Mouse (Mus musculus) lung, embryonic 16.5 days (tissue): ENCODE data around the gene Ppm1l. TPM values are rescaled to one million over a fixed set of nuclear protein-coding genes. Genes with fewer than 3 reads are reported as not detected.

Experiments used
- ATAC-seq: fragments of 200-750 bp; cut with Nextera tagmentation; 2 replicates; pipeline ENCODE4 v1.8.0; 2017; ENCODE audit warnings: low read depth, mild to moderate bottlenecking, moderate library complexity
- H3K27ac ChIP-seq: fragments of 300-500 bp; sonication (generic); 2 replicates; pipeline ENCODE4 v1.5.1; 2014; ENCODE audit warnings: mild to moderate bottlenecking, control low read depth, low read length
- H3K27me3 ChIP-seq: fragments of 300-500 bp; sonication (generic); 2 replicates; pipeline ENCODE4 v1.6.1; 2014; ENCODE audit warnings: low read depth, low read length, mixed read lengths; ENCODE audit not compliant: control insufficient read depth, insufficient read depth
- H3K36me3 ChIP-seq: fragments of 300-500 bp; sonication (generic); 2 replicates; pipeline ENCODE4 v1.6.1; 2014; ENCODE audit warnings: low read length; ENCODE audit not compliant: control insufficient read depth, insufficient read depth
- H3K4me1 ChIP-seq: fragments of 300-500 bp; sonication (generic); replicated peaks from 2 replicates; pipeline ENCODE4 v1.6.1; 2014; ENCODE audit warnings: low read length, mixed read lengths; ENCODE audit not compliant: control insufficient read depth, insufficient read depth
- H3K4me2 ChIP-seq: fragments of 300-500 bp; sonication (generic); 2 replicates; pipeline ENCODE4 v1.6.1; 2014; ENCODE audit warnings: low read depth, low read length, control low read depth
- H3K4me3 ChIP-seq: fragments of 300-500 bp; sonication (generic); 2 replicates; pipeline ENCODE4 v1.5.1; 2014; ENCODE audit warnings: mild to moderate bottlenecking, low read length, control low read depth
- H3K9ac ChIP-seq: fragments of 300-500 bp; sonication (generic); 2 replicates; pipeline ENCODE4 v1.6.1; 2014; ENCODE audit warnings: low read length, control low read depth
- H3K9me3 ChIP-seq: fragments of 300-500 bp; sonication (generic); 2 replicates; pipeline ENCODE4 v1.6.1; 2016; ENCODE audit warnings: low read length; ENCODE audit not compliant: control insufficient read depth
- WGBS: fragments of 180-500 bp; shearing (Covaris S2); extraction: QIAGEN DNeasy Blood & Tissue Kit; methylation state at CpG from one replicate; pipeline ENCODE4 v1.1.7; 2014; 5-methylcytosine and 5-hydroxymethylcytosine counted together
- polyA plus RNA-seq: library from polyadenylated mRNA; unstranded; fragments of >200 nt; fragmentation: Nextera tagmentation; extraction: Ambion mirVana; gene quantifications from 2 replicates; pipeline ENCODE4 v1.2.1, GENCODE M21; 2015

Gene Ppm1l
- polyA plus RNA-seq, 1 experiment from 2014 or later: 6.0 TPM

DNA sequence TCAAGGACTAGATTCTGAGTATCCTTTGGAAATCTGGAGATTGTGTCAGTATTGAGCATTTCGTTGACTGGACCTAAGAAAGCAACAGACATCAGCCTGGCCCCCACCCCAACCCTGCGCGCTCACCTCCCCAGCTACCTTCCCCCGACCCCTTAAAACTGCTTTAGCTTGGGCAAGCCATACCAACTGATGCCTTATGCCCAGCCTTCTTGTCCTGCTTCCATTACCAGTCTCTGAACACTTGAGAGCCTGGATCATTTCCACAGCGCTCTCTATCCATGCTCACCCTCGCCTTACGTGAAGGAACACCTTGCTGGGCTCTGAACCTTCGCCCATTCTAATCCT lies 41.9 kb downstream of the Ppm1l start:
- Histone ChIP-seq H3K4me1 (no peaks in the 10 kb centered on the region), H3K36me3 (no peaks in the 10 kb centered on the region), H3K4me3 (no peak overlapping the region), H3K4me2 (no peak overlapping the region), H3K9me3 (no peaks in the 10 kb centered on the region), H3K27ac (no peak overlapping the region), H3K9ac (no peak overlapping the region), H3K27me3 (no peaks in the 10 kb centered on the region)
- no peak for ATAC-seq
- 95% methylated on average over 8 of the region's 8 CpGs for WGBS

- H3K27ac ChIP-seq: no peak overlapping the region
- H3K36me3 ChIP-seq: no peaks in the 10 kb centered on the region
- ATAC-seq: no peak
- H3K4me2 ChIP-seq: no peak overlapping the region
- H3K9ac ChIP-seq: no peak overlapping the region
- no peaks in the 10 kb centered on the region for H3K27me3 ChIP-seq
- no peak overlapping the region for H3K4me3 ChIP-seq
- WGBS: 60% methylated on average over 4 of the region's 4 CpGs
- H3K4me1 ChIP-seq: no peaks in the 10 kb centered on the region
- H3K9me3 ChIP-seq: no peaks in the 10 kb centered on the region
Observed at GRCm38 (mm10) chr3:69360263-69360895, 43.7 kb downstream of the Ppm1l start.

DNA sequence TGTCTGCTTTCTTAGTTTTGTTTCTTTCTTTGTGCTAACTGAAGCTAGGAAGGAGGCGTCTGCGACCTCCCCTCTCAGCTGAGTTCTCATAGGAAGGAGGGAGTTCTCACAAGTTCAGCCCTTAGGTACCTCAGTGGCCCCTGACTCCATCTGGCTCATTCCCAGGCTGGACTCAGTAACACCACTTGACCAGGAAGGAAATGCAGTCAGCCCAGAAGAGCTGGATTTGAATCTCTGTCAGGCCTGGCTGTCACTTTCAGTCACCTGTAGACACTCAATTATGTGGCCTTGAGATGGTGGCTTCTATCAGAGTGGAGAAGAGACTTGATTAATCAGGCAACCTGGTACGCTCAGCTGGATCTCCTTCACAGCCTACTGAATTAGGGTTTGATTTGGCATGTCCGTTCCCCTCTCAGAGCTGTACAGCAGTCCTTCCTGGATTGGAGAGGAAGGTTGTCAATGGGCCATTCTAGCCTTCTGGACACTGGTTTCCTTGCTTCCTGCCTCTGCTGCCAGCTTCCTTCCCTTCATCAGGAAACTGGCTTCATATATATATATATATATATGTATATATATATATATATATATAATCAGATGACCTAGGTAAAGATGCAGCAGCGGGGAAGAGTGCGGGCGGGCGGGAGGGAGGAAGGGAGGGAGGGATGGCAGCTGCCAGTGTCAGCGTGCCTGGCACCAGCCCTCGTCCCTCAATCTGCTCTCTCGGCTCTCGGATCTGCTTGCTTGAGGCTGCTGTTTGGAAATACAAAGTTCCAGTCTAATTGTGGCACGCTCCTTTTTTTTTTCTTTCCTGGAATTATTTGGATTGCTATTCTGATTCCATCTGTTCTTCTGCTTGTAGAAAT lies 45.1 kb downstream of the Ppm1l start:
- no peak for ATAC-seq
- H3K9ac ChIP-seq: no peak overlapping the region
- no peaks in the 10 kb centered on the region for H3K9me3 ChIP-seq
- no peak overlapping the region for H3K27ac ChIP-seq
- 71% methylated on average over 13 of the region's 13 CpGs for WGBS
- no peaks in the 10 kb centered on the region for H3K36me3 ChIP-seq
- no peaks in the 10 kb centered on the region for H3K27me3 ChIP-seq
- H3K4me2 ChIP-seq: no peak overlapping the region
- H3K4me1 ChIP-seq: no peaks in the 10 kb centered on the region
- no peak overlapping the region for H3K4me3 ChIP-seq

GRCm38 (mm10) chr3:69362350-69362790 lies 45.7 kb downstream of the Ppm1l start:
- no peak overlapping the region for H3K4me2 ChIP-seq
- H3K4me1 ChIP-seq: no peaks in the 10 kb centered on the region
- H3K4me3 ChIP-seq: no peak overlapping the region
- no peaks in the 10 kb centered on the region for H3K27me3 ChIP-seq
- no peaks in the 10 kb centered on the region for H3K9me3 ChIP-seq
- no peaks in the 10 kb centered on the region for H3K36me3 ChIP-seq
- 74% methylated on average over 5 of the region's 5 CpGs for WGBS
- no peak overlapping the region for H3K27ac ChIP-seq
- no peak overlapping the region for H3K9ac ChIP-seq
- no peak for ATAC-seq

DNA sequence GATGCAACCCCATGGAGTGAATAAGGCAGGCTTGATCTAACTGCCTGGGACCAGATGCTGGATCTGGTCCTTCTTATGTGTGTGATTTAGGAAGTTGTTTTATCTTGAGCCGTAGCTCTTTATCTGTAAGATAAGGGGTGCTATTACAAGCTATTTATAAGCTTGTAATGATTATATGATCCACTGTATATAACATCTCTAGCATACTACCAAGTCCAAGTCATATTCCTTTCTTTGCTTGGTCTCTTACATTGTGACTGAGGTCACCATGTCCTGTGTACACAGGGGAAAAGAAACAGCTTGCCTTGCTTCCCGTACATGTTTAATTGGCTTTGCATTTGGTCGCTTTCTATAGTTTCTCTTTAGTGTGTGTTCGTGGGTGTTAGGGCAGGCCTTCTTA lies 46.2 kb downstream of the Ppm1l start:
- no peaks in the 10 kb centered on the region for H3K36me3 ChIP-seq
- H3K27me3 ChIP-seq: no peaks in the 10 kb centered on the region
- WGBS: 56% methylated on average over 4 of the region's 4 CpGs
- no peak overlapping the region for H3K27ac ChIP-seq
- H3K4me2 ChIP-seq: no peak overlapping the region
- no peak overlapping the region for H3K9ac ChIP-seq
- H3K4me1 ChIP-seq: no peaks in the 10 kb centered on the region
- H3K4me3 ChIP-seq: no peak overlapping the region
- H3K9me3 ChIP-seq: no peaks in the 10 kb centered on the region
- no peak for ATAC-seq

- H3K4me2 ChIP-seq: no peak overlapping the region
- 81% methylated on average over 6 of the region's 6 CpGs for WGBS
- ATAC-seq: no peak
- no peaks in the 10 kb centered on the region for H3K9me3 ChIP-seq
- no peak overlapping the region for H3K9ac ChIP-seq
- H3K4me3 ChIP-seq: no peak overlapping the region
- H3K4me1 ChIP-seq: no peaks in the 10 kb centered on the region
- H3K27ac ChIP-seq: no peak overlapping the region
- no peaks in the 10 kb centered on the region for H3K27me3 ChIP-seq
- no peaks in the 10 kb centered on the region for H3K36me3 ChIP-seq
Observed at GRCm38 (mm10) chr3:69364151-69364550, 47.5 kb downstream of the Ppm1l start.

- no peaks in the 10 kb centered on the region for H3K36me3 ChIP-seq
- no peak overlapping the region for H3K9ac ChIP-seq
- H3K27ac ChIP-seq: no peak overlapping the region
- H3K4me2 ChIP-seq: no peak overlapping the region
- ATAC-seq: no peak
- H3K4me3 ChIP-seq: no peak overlapping the region
- H3K27me3 ChIP-seq: no peaks in the 10 kb centered on the region
- H3K4me1 ChIP-seq: no peaks in the 10 kb centered on the region
- 87% methylated on average over 9 of the region's 9 CpGs for WGBS
- H3K9me3 ChIP-seq: 0 out of 2 replicates have a peak, but pooled peaks cover 2% of the 10 kb centered on the region
Observed at GRCm38 (mm10) chr3:69367916-69368315, 51.3 kb downstream of the Ppm1l start.

DNA sequence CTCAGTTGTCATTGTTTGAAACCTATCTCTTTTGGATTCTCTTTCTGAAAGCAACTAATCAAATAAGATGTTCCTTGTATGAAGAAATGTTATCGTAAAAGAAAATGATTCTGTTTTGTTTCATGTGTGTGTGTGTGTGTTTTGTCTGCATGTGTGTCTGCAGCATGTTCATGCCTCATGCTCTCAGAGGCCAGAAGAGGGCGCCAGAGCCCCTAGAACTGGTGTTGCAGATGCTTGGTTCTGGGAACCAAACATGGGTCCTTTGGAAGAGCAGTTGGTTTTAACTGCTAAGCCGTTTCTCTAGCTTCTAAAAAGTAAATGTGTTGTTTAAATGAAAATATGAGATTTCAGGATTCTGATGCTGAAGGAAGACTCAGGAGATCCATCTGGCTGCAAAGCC lies 56.1 kb downstream of the Ppm1l start:
- H3K36me3 ChIP-seq: no peaks in the 10 kb centered on the region
- H3K9me3 ChIP-seq: 0 out of 2 replicates have a peak, but pooled peaks cover 2% of the 10 kb centered on the region
- no peak overlapping the region for H3K9ac ChIP-seq
- no peak for ATAC-seq
- WGBS: 76% methylated on average over 3 of the region's 3 CpGs
- H3K4me2 ChIP-seq: no peak overlapping the region
- H3K4me3 ChIP-seq: no peak overlapping the region
- no peak overlapping the region for H3K27ac ChIP-seq
- no peaks in the 10 kb centered on the region for H3K27me3 ChIP-seq
- no peaks in the 10 kb centered on the region; the same call in 1 of the 2 replicates for H3K4me1 ChIP-seq

GRCm38 (mm10) chr3:69373544-69374306 lies 57.1 kb downstream of the Ppm1l start:
- no peaks in the 10 kb centered on the region for H3K27me3 ChIP-seq
- H3K4me1 ChIP-seq: no peaks in the 10 kb centered on the region; the same call in 1 of the 2 replicates
- no peak overlapping the region for H3K9ac ChIP-seq
- ATAC-seq: no peak
- H3K9me3 ChIP-seq: 0 out of 2 replicates have a peak, but pooled peaks cover 2% of the 10 kb centered on the region
- WGBS: 63% methylated on average over 10 of the region's 10 CpGs
- peak overlapping the region; percentile 72; the same call in 1 of the 2 replicates for H3K27ac ChIP-seq
- H3K4me3 ChIP-seq: no peak overlapping the region
- no peak overlapping the region for H3K4me2 ChIP-seq
- H3K36me3 ChIP-seq: no peaks in the 10 kb centered on the region
